Mouse (Mus musculus) megakaryocyte-erythroid progenitor cell, adult 5 weeks (primary cell): ENCODE measurements around the gene Gm5936. TPM values are rescaled to one million over a fixed set of nuclear protein-coding genes. Genes with fewer than 3 reads are reported as not detected.

Source experiments
- polyA plus RNA-seq: library from polyadenylated mRNA; stranded (reverse); fragments of >175 nt; gene quantifications from 2 replicates; pipeline ENCODE4 v1.2.3, GENCODE M21; 2012

The Gm5936 gene
- not detected in 2 replicates for polyA plus RNA-seq

DNA sequence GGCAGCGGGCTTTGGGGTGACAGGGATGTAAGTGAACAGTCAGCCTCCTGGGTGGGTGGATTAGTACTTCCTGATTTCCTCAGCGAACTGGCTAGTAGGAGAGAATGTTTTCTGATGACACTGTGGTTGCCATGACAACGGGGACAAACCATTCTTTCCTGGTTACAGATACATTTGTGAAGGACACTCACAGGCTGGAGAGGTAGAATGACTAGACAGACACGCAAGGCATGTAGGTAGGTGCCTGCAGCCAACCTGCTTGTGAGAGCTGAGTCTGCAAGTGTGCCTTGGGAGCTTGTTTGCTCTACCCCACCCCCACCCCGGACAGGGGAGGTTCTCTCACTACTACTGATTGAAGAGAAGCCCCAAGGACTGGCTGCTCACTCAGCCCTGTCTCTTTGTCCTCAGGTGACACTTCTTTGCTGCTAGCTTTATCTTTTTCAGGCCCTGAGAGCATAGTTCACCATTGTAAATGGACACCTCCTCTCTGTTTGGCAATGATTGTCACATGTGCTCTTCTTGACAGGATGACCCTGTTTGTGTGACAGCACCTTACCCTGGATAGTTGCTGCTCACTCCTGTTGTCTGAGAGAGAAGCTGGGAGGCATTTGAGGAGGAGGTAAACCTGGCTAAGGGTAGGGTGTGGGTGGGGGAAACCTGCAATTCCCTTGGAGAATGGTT lies at the start of gene Gm5936:
TSS of gene Gm5936 (plus strand) at position 355 of the 681 bp plus-strand sequence.

Other genes with a start within 250 kb of the Gm5936 start
- not detected in 2 replicates for gene Olfr1325, start 244.5 kb upstream of the Gm5936 start, polyA plus RNA-seq
- gene Gm5640, start 191.6 kb upstream of the Gm5936 start, polyA plus RNA-seq, result not detected in 2 replicates
- not detected in 2 replicates for gene Gm6890, start 96.3 kb upstream of the Gm5936 start, polyA plus RNA-seq
- gene Gab3, start 248.3 kb downstream of the Gm5936 start, polyA plus RNA-seq, result 0.34 and 0.43 TPM in 2 replicates